17 mouse cellular contexts compared by ENCODE assay signal in genomic region chr11:114790841-114791240, GRCm38 (mm10). TPM values are rescaled to one million over a fixed set of nuclear protein-coding genes. Genes with fewer than 3 reads are reported as not detected.
DNase-seq lines count a peak whose midpoint lies in the region; ATAC-seq and TF ChIP-seq lines count a peak whose summit lies in the region.
"Had no signal": no experiment of that assay in that cellular context is flagged by ENCODE, and none has a peak within 500 bp of the region (broad histone marks: within the 10 kb centered on the region; RNA-seq: fewer than 3 reads in every experiment).

No protein-coding gene starts in this region.

- peak overlapping the region; percentile 90; the same call in 1 of the 2 replicates for H3K4me2 ChIP-seq in midbrain, embryonic 12.5 days (replicated peaks)

- no peaks in the 10 kb centered on the region for H3K9me3 ChIP-seq in E14TG2a.4 (ENCODE audit: low read length)
- no peaks in the 10 kb centered on the region for H3K9me3 ChIP-seq in embryonic facial prominence, embryonic 10.5 days
- H3K9me3 ChIP-seq in midbrain, embryonic 12.5 days, result no peaks in the 10 kb centered on the region
- H3K9me3 ChIP-seq: lung, embryonic 15.5 days had no signal

- H3K27me3 ChIP-seq in heart, adult 2 months (ENCODE audit: control insufficient read depth, insufficient read depth, low read length), result peaks cover 16% of the 10 kb centered on the region
- H3K27me3 ChIP-seq in E14TG2a.4 (ENCODE audit: insufficient read depth, low read length), result peaks cover 84% of the 10 kb centered on the region
- H3K27me3 ChIP-seq in embryonic facial prominence, embryonic 10.5 days (replicated peaks; ENCODE audit: low read depth, poor library complexity, severe bottlenecking), result peaks cover 94% of the 10 kb centered on the region
- peaks cover 83% of the 10 kb centered on the region for H3K27me3 ChIP-seq in midbrain, embryonic 12.5 days

- intact Hi-C loops in heart, adult 2 months (cut with DNase I), result no loop called here
- intact Hi-C loops in heart, postnatal 14 days (cut with DNase I), result no loop called here

- no peaks in the 10 kb centered on the region for H3K36me3 ChIP-seq in heart, adult 2 months (ENCODE audit: control insufficient read depth, insufficient read depth, low read length)
- no peaks in the 10 kb centered on the region for H3K36me3 ChIP-seq in E14TG2a.4 (ENCODE audit: insufficient read depth, low read length)
- H3K36me3 ChIP-seq in embryonic facial prominence, embryonic 10.5 days (replicated peaks), result no peaks in the 10 kb centered on the region
- 0 out of 2 replicates have a peak, but pooled peaks cover 4% of the 10 kb centered on the region for H3K36me3 ChIP-seq in midbrain, embryonic 12.5 days
- H3K36me3 ChIP-seq: lung, embryonic 15.5 days had no signal

- no peak for ATAC-seq in midbrain, embryonic 12.5 days (ENCODE audit: low FRiP score, low read depth)
- no peak for ATAC-seq in megakaryocyte, adult 5-6 weeks (ENCODE audit: poor library complexity, severe bottlenecking)
- no peak for ATAC-seq in megakaryocyte-erythroid progenitor cell, adult 5-6 weeks (replicated peaks; ENCODE audit: low FRiP score, low TSS enrichment, poor library complexity, severe bottlenecking)
- ATAC-seq: activated CD4-positive, CD25-positive, alpha-beta regulatory T cell, adult 4 months had no signal

- H3K4me3 ChIP-seq in heart, adult 2 months, result no peak overlapping the region
- H3K4me3 ChIP-seq in E14TG2a.4 (replicated peaks; ENCODE audit: low read length), result peak overlapping the region; percentile 77
- H3K4me3 ChIP-seq in embryonic facial prominence, embryonic 10.5 days, result peak overlapping the region; percentile 63; the same call in 1 of the 2 replicates
- H3K4me3 ChIP-seq in midbrain, embryonic 12.5 days, result no peak overlapping the region; the same call in 1 of the 2 replicates

- TF ChIP-seq EP300 in heart, adult 2 months (IDR thresholded peaks at IDR 0.05; ENCODE audit: insufficient read depth, low read depth, low read length), result no peak

- no peak overlapping the region for H3K27ac ChIP-seq in heart, adult 2 months
- H3K27ac ChIP-seq in embryonic facial prominence, embryonic 10.5 days (replicated peaks), result no peak overlapping the region
- no peak overlapping the region for H3K27ac ChIP-seq in midbrain, embryonic 12.5 days (replicated peaks)
- H3K27ac ChIP-seq: lung, embryonic 15.5 days had no signal

- TF ChIP-seq POLR2A in heart, adult 2 months (IDR thresholded peaks at IDR 0.05; ENCODE audit: insufficient read depth, low read depth, low read length), result no peak

- WGBS in heart, adult 2 months, result 53% methylated on average over 4 of the region's 4 CpGs
- WGBS in embryonic facial prominence, embryonic 10.5 days, result 27% methylated on average over 4 of the region's 4 CpGs
- 47% methylated on average over 4 of the region's 4 CpGs for WGBS in midbrain, embryonic 12.5 days

- no peak for DNase-seq in heart, adult 2 months
- no peak for DNase-seq in heart, adult 8-10 months (ENCODE audit: low spot score)
- DNase-seq in embryonic facial prominence, embryonic 10.5 days (ENCODE audit: low spot score), result no peak
- DNase-seq in heart, postnatal 14 days, result no peak
- DNase-seq: kidney, postnatal 25 days; spleen, adult 18-20 months; thymus, postnatal 14 days had no signal

- no peaks in the 10 kb centered on the region for H3K79me2 ChIP-seq in heart, adult 2 months (replicated peaks; ENCODE audit: control insufficient read depth, insufficient read depth, low read length)

- no peak overlapping the region for H3K9ac ChIP-seq in heart, adult 2 months (ENCODE audit: low read depth, low read length)
- no peak overlapping the region for H3K9ac ChIP-seq in midbrain, embryonic 12.5 days (replicated peaks)

- 0 out of 2 replicates have a peak, but pooled peaks cover 1% of the 10 kb centered on the region for H3K4me1 ChIP-seq in heart, adult 2 months (ENCODE audit: control insufficient read depth, insufficient read depth, low read length)
- H3K4me1 ChIP-seq in E14TG2a.4 (replicated peaks; ENCODE audit: low read depth, low read length), result peaks cover 81% of the 10 kb centered on the region
- H3K4me1 ChIP-seq in embryonic facial prominence, embryonic 10.5 days, result peaks cover 76% of the 10 kb centered on the region
- peaks cover 71% of the 10 kb centered on the region for H3K4me1 ChIP-seq in midbrain, embryonic 12.5 days

- TF ChIP-seq CTCF in heart, adult 2 months (IDR thresholded peaks at IDR 0.05), result peak; percentile 28
- TF ChIP-seq CTCF in E14TG2a.4 (conservative IDR thresholded peaks at IDR 0.05; ENCODE audit: low read length), result peak; percentile 19; the same call in 1 of the 2 replicates

RNA-seq across cellular contexts. Expression of gene Btbd17, which starts 4.9 kb away (rescaled TPM):
- total RNA-seq in heart, adult 2 months (2021), result not detected
- polyA plus RNA-seq in heart, adult 2 months (2012; rRNA removed), result 0.06 TPM in 1 of 2 replicates, not detected in the other
- not detected for total RNA-seq in heart, adult 8-10 months (2022)
- polyA plus RNA-seq in embryonic facial prominence, embryonic 10.5 days (2016; fragmentation: Nextera tagmentation; extraction: Ambion mirVana), result 10.0 and 17.0 TPM in 2 replicates
- 61.0 and 68.5 TPM in 2 replicates for polyA plus RNA-seq in midbrain, embryonic 12.5 days (2016; fragmentation: Nextera tagmentation; extraction: Ambion mirVana)
- not detected in 2 replicates for total RNA-seq in megakaryocyte, adult 5-6 weeks (2015)
- not detected in 2 replicates for total RNA-seq in megakaryocyte, adult 5-6 weeks (2017)
- under 1 TPM in 1 of 2 experiments, not detected in 1; 0.12 TPM for total RNA-seq in heart, postnatal 14 days (2021)
- total RNA-seq in megakaryocyte-erythroid progenitor cell, adult 5-6 weeks (2014; fragmentation: Nextera tagmentation), result not detected in 2 replicates
- not detected in 2 replicates for total RNA-seq in megakaryocyte-erythroid progenitor cell, adult 5-6 weeks (2017)
- total RNA-seq: CH12.LX; common myeloid progenitor, adult 5-6 weeks had no signal
- polyA plus RNA-seq: activated CD4-positive, CD25-positive, alpha-beta regulatory T cell, adult 4 months; heart, embryonic 16.5 days had no signal

RNA-seq across cellular contexts. Expression of gene Gpr142, which starts 7.9 kb away (rescaled TPM):
- not detected for total RNA-seq in heart, adult 2 months (2021)
- not detected in 2 replicates for polyA plus RNA-seq in heart, adult 2 months (2012; rRNA removed)
- not detected for total RNA-seq in heart, adult 8-10 months (2022)
- 0.18 TPM in 1 of 2 replicates, not detected in the other for polyA plus RNA-seq in embryonic facial prominence, embryonic 10.5 days (2016; fragmentation: Nextera tagmentation; extraction: Ambion mirVana)
- not detected in 2 replicates for polyA plus RNA-seq in midbrain, embryonic 12.5 days (2016; fragmentation: Nextera tagmentation; extraction: Ambion mirVana)
- total RNA-seq in megakaryocyte, adult 5-6 weeks (2015), result not detected in 2 replicates
- not detected in 2 replicates for total RNA-seq in megakaryocyte, adult 5-6 weeks (2017)
- not detected for total RNA-seq in heart, postnatal 14 days (2021)
- not detected in 2 replicates for total RNA-seq in megakaryocyte-erythroid progenitor cell, adult 5-6 weeks (2014; fragmentation: Nextera tagmentation)
- total RNA-seq in megakaryocyte-erythroid progenitor cell, adult 5-6 weeks (2017), result not detected in 2 replicates
- total RNA-seq: CH12.LX; common myeloid progenitor, adult 5-6 weeks; left cerebral cortex, postnatal 14 days had no signal
- polyA plus RNA-seq: activated CD4-positive, CD25-positive, alpha-beta regulatory T cell, adult 4 months; heart, embryonic 16.5 days; lung, embryonic 15.5 days had no signal

RNA-seq across cellular contexts. Expression of gene Kif19a, which starts 25.7 kb away (rescaled TPM):
- under 1 TPM; 0.18 to 0.21 TPM for total RNA-seq in heart, adult 2 months (2021)
- 0.32 and 1.2 TPM in 2 replicates for polyA plus RNA-seq in heart, adult 2 months (2012; rRNA removed)
- total RNA-seq in heart, adult 8-10 months (2022), result under 1 TPM; 0.25 to 0.80 (median 0.42) TPM
- polyA plus RNA-seq in embryonic facial prominence, embryonic 10.5 days (2016; fragmentation: Nextera tagmentation; extraction: Ambion mirVana), result 1.3 and 2.0 TPM in 2 replicates
- polyA plus RNA-seq in midbrain, embryonic 12.5 days (2016; fragmentation: Nextera tagmentation; extraction: Ambion mirVana), result 0.45 and 0.73 TPM in 2 replicates
- total RNA-seq in megakaryocyte, adult 5-6 weeks (2015), result 0.16 and 0.27 TPM in 2 replicates
- 0.11 and 0.69 TPM in 2 replicates for total RNA-seq in megakaryocyte, adult 5-6 weeks (2017)
- 1 to 10 TPM in 1 of 2 experiments, under 1 TPM in 1; 0.27 to 1.3 TPM for total RNA-seq in heart, postnatal 14 days (2021)
- total RNA-seq in megakaryocyte-erythroid progenitor cell, adult 5-6 weeks (2014; fragmentation: Nextera tagmentation), result not detected in 2 replicates
- total RNA-seq in megakaryocyte-erythroid progenitor cell, adult 5-6 weeks (2017), result not detected in 2 replicates
- total RNA-seq: common myeloid progenitor, adult 5-6 weeks had no signal

Comparison
In these comparisons a context has a peak if more than half of its experiments do, and no peak if none do; other contexts are left out.
1. H3K4me3 ChIP-seq: peak in E14TG2a.4 (single experiment) and embryonic facial prominence, embryonic 10.5 days (single experiment); none in heart, adult 2 months (single experiment) and midbrain, embryonic 12.5 days (single experiment).